Mouse (Mus musculus) A20 (cell line): ENCODE results near the gene Tex2.
"Not testable (repeated sequence)": the region's sequence is repeated elsewhere in the genome, so short reads cannot be mapped to it uniquely, and the experiment has no call there.

Experiments used
- DNase-seq: peaks from one replicate; pipeline ENCODE4 v3.0.0-alpha.2; 2011; ENCODE audit warnings: low read depth, low spot score

Tex2 gene

GRCm38 (mm10) chr11:106618768-106619167, 5.5 kb upstream of the Tex2 start:
- DNase-seq, result not testable (repeated sequence)

DNA sequence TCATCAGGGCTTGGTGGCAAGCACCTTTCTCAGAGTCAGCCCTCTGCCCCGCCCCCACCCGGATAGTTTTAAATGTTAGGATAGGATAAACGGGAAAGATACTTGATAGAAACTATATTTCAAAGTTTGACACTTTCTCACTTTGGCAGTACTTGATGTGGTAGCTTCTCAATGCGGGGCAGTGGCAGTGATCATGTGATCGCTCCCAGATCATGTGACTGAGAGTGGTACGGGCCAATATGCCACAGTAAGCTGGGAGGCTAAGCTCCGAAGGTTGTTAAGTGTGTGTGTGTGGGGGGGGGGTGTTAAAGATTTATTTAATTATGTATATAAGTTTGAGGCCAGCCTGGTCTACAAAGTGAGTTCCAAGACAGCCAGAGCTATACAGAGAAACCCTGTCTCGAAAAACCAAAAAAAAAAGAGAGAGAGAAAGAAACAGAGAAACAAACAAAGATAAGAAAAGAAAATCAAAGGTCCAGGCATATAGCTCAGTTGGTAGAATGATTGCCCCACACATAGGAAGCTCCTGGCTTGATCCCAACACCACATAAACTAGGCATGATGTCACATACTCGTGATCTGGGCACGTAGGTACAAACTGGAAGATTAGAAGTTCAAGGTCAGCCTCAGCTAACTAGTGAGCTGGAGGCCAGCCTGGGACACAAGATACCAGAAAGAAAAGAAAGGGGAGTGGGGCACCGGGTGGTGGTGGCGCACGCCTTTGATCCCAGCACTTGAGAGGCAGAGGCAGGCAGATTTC, 4.8 kb upstream of the Tex2 start:
- no peak for DNase-seq

GRCm38 (mm10) chr11:106615561-106615960, 2.3 kb upstream of the Tex2 start:
- DNase-seq, result no peak

DNA sequence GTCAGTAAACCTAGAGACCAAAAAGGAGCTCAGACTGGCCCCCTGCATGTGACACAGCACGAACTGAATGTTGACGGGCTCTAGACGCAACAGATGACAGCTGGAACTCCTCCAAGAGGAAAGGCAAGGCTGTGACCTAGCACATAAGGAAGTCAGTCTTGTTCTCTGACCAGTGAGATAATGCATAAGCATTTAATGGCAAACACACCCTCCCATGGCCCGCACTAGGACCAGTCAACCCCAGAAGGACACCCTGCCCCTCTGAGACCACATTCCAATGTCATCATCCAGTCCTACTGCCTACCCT, 1.1 kb upstream of the Tex2 start:
- DNase-seq, result no peak

DNA sequence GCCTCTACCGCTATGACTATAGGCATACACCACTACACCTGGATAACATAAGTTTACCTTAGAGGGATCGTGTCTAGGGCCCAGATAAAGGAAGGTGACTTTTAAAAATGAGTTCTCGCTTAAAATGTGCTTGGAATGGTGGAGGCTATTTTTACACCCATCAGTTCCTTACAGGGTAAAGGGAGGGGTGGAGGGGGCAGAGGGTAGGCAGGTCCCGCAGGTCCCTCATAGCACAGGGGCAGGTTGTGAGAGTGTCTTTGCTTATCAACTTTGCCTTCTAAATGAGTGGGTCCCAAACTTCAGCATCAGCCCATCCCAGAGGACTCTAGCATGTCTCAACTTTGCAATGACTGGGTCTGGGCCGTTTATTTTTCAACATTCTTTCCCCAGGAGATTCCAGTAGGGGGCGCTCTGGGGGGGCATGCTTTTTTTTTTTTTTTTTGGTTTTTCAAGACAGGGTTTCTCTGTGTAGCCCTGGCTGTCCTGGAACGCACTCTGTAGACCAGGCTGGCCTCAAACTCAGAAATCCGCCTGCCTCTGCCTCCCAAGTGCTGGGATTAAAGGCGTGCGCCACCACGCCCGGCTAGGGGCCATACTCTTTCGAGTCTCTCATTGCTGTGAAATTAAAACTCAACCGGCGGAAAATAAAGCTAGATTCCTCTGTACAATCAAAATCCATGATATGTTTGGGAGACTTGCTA, 565 bp upstream of the Tex2 start:
- peak; percentile 67 for DNase-seq

GRCm38 (mm10) chr11:106612209-106612960, 838 bp downstream of the Tex2 start:
- DNase-seq, result peak; percentile 70

- no peak for DNase-seq
Observed at GRCm38 (mm10) chr11:106609731-106610130, 3.5 kb downstream of the Tex2 start.

DNA sequence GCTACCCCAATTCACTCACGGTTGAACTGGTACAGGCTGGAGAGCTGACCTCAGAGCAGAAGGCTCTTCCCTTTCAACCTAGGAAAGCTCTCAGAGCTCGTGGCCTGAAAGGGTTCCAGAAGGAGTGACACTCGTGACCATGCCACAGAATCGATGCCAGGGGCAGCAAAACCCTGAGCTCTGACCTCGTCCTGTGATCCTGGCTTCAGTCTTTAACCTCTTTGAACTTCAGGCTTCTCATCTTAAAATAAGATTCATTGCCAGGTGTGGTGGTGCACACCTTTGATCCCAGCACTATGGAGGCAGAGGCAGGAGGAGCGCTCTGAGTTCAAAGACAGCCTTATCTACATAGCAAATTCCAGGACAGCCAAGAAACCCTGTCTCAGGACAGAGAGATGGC, 5.9 kb downstream of the Tex2 start:
- no peak for DNase-seq

GRCm38 (mm10) chr11:106606042-106606441, 7.2 kb downstream of the Tex2 start:
- DNase-seq, result no peak

DNA sequence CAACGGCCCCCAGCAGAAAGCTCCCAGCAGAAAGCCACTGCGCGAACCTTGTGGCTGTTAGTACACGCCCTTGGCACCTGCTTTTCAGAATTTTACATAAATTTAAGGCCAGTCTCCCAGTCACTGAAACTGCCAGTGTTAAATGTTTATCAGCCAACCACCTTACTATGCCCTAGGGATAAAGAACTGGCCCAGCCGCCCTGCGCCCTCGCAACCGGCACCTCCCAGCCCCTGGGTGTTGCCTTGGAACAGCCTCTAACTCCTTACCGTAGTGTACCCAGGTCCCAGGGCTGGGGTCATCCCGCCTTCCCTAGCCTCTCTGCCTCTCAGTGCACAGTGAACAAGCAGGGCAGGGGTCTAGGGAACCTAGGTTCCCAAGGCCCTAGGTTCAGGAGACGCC, 10.0 kb downstream of the Tex2 start:
- DNase-seq, result no peak

- DNase-seq, result no peak
Observed at GRCm38 (mm10) chr11:106600124-106600523, 13.1 kb downstream of the Tex2 start.

GRCm38 (mm10) chr11:106599345-106599744, 13.9 kb downstream of the Tex2 start:
- no peak for DNase-seq

DNA sequence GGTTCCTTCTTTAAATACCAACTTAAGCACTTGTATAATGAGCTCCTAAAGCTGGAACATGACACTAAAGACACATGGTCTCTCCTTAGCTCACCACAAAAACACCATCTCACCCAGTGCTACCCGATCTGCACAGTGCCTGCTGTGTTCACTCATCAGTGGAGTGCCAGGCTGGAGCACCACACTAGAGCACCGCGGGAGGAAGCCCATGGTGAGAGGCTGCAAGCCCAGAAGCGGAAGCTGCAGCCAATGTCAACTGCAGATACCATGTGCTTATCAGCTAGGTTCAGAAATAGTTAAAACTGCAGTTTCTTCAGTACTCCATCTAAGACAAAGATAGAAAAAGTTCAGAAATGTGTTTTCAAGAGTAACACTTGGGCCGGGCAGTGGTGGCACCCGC, 14.9 kb downstream of the Tex2 start:
- DNase-seq, result no peak

GRCm38 (mm10) chr11:106597737-106598330, 15.4 kb downstream of the Tex2 start:
- DNase-seq, result no peak

GRCm38 (mm10) chr11:106591183-106591582, 22.0 kb downstream of the Tex2 start:
- no peak for DNase-seq

DNA sequence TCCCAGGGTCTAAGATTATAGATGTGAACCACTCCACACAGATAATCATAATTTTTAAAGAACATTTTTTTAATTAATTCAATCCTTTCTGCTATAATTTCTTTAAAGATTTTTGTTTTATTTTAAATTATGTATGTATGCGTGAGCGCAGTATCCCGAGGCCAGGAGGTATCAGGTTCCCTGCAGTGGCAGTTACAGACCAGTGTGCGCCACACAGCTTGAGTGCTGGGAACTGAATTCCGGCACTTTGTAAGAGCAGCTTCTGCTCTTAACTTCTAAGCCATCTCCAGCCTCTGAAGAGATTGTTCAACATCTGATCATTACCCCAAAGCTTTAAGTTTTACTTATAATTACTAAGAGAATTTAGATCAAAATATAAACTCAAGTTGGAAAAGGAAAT, 23.1 kb downstream of the Tex2 start:
- DNase-seq, result no peak

GRCm38 (mm10) chr11:106588781-106589180, 24.4 kb downstream of the Tex2 start:
- DNase-seq, result no peak

GRCm38 (mm10) chr11:106587786-106588519, 25.3 kb downstream of the Tex2 start:
- DNase-seq, result no peak

DNA sequence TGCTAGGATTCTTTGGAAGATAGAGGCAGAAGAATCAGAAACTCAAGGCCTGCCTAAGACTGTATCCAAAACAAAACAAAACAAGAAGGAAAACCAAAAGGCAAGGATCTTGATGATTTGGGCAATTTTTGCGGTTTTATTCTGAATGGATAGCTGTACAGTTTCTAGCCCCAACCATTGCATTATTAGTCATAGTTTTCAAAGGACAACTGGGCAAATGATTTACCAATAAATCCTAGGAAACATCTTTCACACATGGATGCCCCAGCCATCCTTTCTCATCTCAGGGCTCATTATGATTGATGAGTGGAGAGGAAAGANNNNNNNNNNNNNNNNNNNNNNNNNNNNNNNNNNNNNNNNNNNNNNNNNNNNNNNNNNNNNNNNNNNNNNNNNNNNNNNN, 29.4 kb downstream of the Tex2 start:
- DNase-seq, result no peak

GRCm38 (mm10) chr11:106581357-106581756, 31.9 kb downstream of the Tex2 start:
- no peak for DNase-seq

DNA sequence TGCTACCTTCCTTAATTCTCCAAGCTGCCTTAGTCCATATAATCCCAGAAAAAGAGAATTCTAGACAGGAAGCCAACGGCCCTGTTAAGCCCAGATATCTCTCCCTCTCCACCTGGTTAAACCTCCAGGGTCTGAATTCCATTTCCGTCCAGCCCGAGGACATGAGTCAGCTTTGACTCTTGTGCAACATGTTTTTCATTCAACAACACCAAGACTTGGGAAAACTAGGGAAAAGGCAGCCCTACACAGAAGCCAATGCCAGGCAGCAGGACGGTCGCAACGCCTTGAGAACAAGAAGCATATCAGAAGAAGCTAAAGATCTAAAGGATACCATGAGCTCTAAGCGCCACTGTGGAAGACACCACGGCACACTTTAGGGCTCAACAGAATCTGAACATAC, 32.8 kb downstream of the Tex2 start:
- DNase-seq, result no peak

- no peak for DNase-seq
Observed at GRCm38 (mm10) chr11:106579957-106580356, 33.3 kb downstream of the Tex2 start.
